Mouse (Mus musculus) C2C12 (cell line): Measurements from ENCODE around the gene Itgb5.

ENCODE experiments used
- CTCF ChIP-seq: IDR thresholded peaks from one replicate; pipeline ENCODE4 v1.5.1; 2011; ENCODE audit not compliant: control insufficient read depth, insufficient read depth, insufficient read length
- FOSL1 ChIP-seq: IDR thresholded peaks from one replicate; pipeline ENCODE4 v1.8.0; 2011; ENCODE audit warnings: mild to moderate bottlenecking, low read length; ENCODE audit not compliant: poor library complexity, insufficient read depth, severe bottlenecking
- MAX ChIP-seq: IDR thresholded peaks from one replicate; pipeline ENCODE4 v1.6.1; 2011; ENCODE audit warnings: mild to moderate bottlenecking, control low read depth
- MYOD1 ChIP-seq: IDR thresholded peaks from one replicate; pipeline ENCODE4 v1.6.1; 2011; ENCODE audit warnings: low read depth; ENCODE audit not compliant: control insufficient read depth, insufficient read length
- USF1 ChIP-seq: IDR thresholded peaks from one replicate; pipeline ENCODE4 v1.6.1; 2011; ENCODE audit warnings: low read depth, mild to moderate bottlenecking, control low read depth, moderate library complexity

DNA sequence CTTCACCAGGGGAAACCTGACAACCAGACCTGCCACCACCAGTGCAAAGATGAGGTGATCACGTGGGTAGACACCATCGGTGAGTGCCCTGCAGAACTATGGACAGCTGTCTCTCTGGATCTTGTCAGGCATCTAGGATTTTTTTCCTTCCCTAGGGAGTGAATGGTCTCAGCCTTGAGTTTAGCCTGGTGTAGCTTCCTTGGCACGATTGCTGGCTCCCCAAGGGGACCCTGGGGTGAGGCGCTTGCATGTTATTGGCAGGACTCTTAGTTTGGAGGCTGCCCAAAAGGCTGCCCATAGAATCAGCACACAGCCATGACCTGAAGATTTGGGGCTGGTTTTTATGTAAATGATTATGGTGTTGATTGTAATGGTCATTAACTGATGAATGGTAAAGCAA is 114.7 kb downstream of the Itgb5 start:
- TF ChIP-seq CTCF (no peak), MAX (no peak), USF1 (no peak), MYOD1 (no peak), FOSL1 (no peak)
